Mouse (Mus musculus): Measurements from ENCODE around the gene Map10. TPM values are rescaled to one million over a fixed set of nuclear protein-coding genes. Genes with fewer than 3 reads are reported as not detected.

Map10 gene
- polyA plus RNA-seq (2015; fragmentation: Nextera tagmentation; extraction: Ambion mirVana) = 0.63 and 0.78 TPM in 2 replicates

GRCm38 (mm10) chr8:125669700-125670195 lies at the start of gene Map10:
Gene Map10 (plus strand): TSS chr8:125669818.
- Histone ChIP-seq H3K4me3 (ENCODE audit: low read depth, low read length) (peak within 1 kb of the TSS; percentile 62), H3K36me3 (ENCODE audit: control insufficient read depth, insufficient read depth) (no peaks in the 10 kb centered on the region), H3K9me3 (replicated peaks; ENCODE audit: control insufficient read depth, low read length) (peaks cover 7% of the 10 kb centered on the region), H3K27ac (ENCODE audit: low read length) (no peak within 1 kb of the TSS), H3K4me2 (ENCODE audit: low read depth, low read length) (peak within 1 kb of the TSS; percentile 69), H3K27me3 (ENCODE audit: control insufficient read depth, insufficient read depth, low read depth, low read length) (no peaks in the 10 kb centered on the region; the same call in 1 of the 2 replicates), H3K9ac (ENCODE audit: low read depth, low read length) (peak within 1 kb of the TSS; percentile 50), H3K4me1 (ENCODE audit: control insufficient read depth, low read depth, low read length) (peaks cover 5% of the 10 kb centered on the region; the same call in 1 of the 2 replicates)
- ATAC-seq (ENCODE audit: low read depth) = peak; percentile 77
- WGBS (ENCODE audit: insufficient replicate concordance) = 1% methylated on average over 60 of the region's 62 CpGs

- H3K27ac ChIP-seq (ENCODE audit: low read length) = no peak overlapping the region
These were observed 49.3 kb upstream of the Map10 start for GRCm38 (mm10) chr8:125620301-125620700.

GRCm38 (mm10) chr8:125624287-125624686 lies 45.3 kb upstream of the Map10 start:
- H3K9ac ChIP-seq (ENCODE audit: low read depth, low read length) = no peak overlapping the region
- no peaks in the 10 kb centered on the region for H3K27me3 ChIP-seq (ENCODE audit: control insufficient read depth, insufficient read depth, low read depth, low read length)
- no peak overlapping the region for H3K27ac ChIP-seq (ENCODE audit: low read length)
- ATAC-seq (ENCODE audit: low read depth) = no peak
- no peak overlapping the region for H3K4me3 ChIP-seq (ENCODE audit: low read depth, low read length)
- no peaks in the 10 kb centered on the region for H3K36me3 ChIP-seq (ENCODE audit: control insufficient read depth, insufficient read depth)
- no peaks in the 10 kb centered on the region for H3K9me3 ChIP-seq (replicated peaks; ENCODE audit: control insufficient read depth, low read length)
- no peak overlapping the region for H3K4me2 ChIP-seq (ENCODE audit: low read depth, low read length)
- peaks cover 3% of the 10 kb centered on the region; the same call in 1 of the 2 replicates for H3K4me1 ChIP-seq (ENCODE audit: control insufficient read depth, low read depth, low read length)
- WGBS (ENCODE audit: insufficient replicate concordance) = 54% methylated on average over 8 of the region's 8 CpGs

More at GRCm38 (mm10) chr8:125620301-125620700, 49.3 kb upstream of the Map10 start:
- Histone ChIP-seq H3K4me3 (ENCODE audit: low read depth, low read length) (no peak overlapping the region), H3K36me3 (ENCODE audit: control insufficient read depth, insufficient read depth) (no peaks in the 10 kb centered on the region), H3K4me2 (ENCODE audit: low read depth, low read length) (no peak overlapping the region), H3K27me3 (ENCODE audit: control insufficient read depth, insufficient read depth, low read depth, low read length) (no peaks in the 10 kb centered on the region), H3K9ac (ENCODE audit: low read depth, low read length) (no peak overlapping the region), H3K4me1 (ENCODE audit: control insufficient read depth, low read depth, low read length) (peaks cover 4% of the 10 kb centered on the region; the same call in 1 of the 2 replicates), H3K9me3 (replicated peaks; ENCODE audit: control insufficient read depth, low read length) (no peaks in the 10 kb centered on the region)
- ATAC-seq (ENCODE audit: low read depth) = no peak
- whole genome bisulfite sequencing (ENCODE audit: insufficient replicate concordance) = 43% methylated on average over 4 of the region's 4 CpGs

- no peak overlapping the region for H3K27ac ChIP-seq (ENCODE audit: low read length)
- no peak overlapping the region for H3K9ac ChIP-seq (ENCODE audit: low read depth, low read length)
- no peak overlapping the region for H3K4me2 ChIP-seq (ENCODE audit: low read depth, low read length)
- no peaks in the 10 kb centered on the region for H3K4me1 ChIP-seq (ENCODE audit: control insufficient read depth, low read depth, low read length)
- no peak for ATAC-seq (ENCODE audit: low read depth)
- 78% methylated on average over 8 of the region's 8 CpGs for WGBS (ENCODE audit: insufficient replicate concordance)
- H3K27me3 ChIP-seq (ENCODE audit: control insufficient read depth, insufficient read depth, low read depth, low read length) = no peaks in the 10 kb centered on the region
- no peak overlapping the region for H3K4me3 ChIP-seq (ENCODE audit: low read depth, low read length)
- no peaks in the 10 kb centered on the region for H3K9me3 ChIP-seq (replicated peaks; ENCODE audit: control insufficient read depth, low read length)
- H3K36me3 ChIP-seq (ENCODE audit: control insufficient read depth, insufficient read depth) = no peaks in the 10 kb centered on the region
These were observed 43.2 kb upstream of the Map10 start for GRCm38 (mm10) chr8:125626381-125626780.

GRCm38 (mm10) chr8:125628834-125629233 lies 40.8 kb upstream of the Map10 start:
- Histone ChIP-seq H3K27ac (ENCODE audit: low read length) (no peak overlapping the region), H3K4me2 (ENCODE audit: low read depth, low read length) (no peak overlapping the region), H3K4me1 (ENCODE audit: control insufficient read depth, low read depth, low read length) (no peaks in the 10 kb centered on the region), H3K9me3 (replicated peaks; ENCODE audit: control insufficient read depth, low read length) (no peaks in the 10 kb centered on the region), H3K27me3 (ENCODE audit: control insufficient read depth, insufficient read depth, low read depth, low read length) (no peaks in the 10 kb centered on the region), H3K9ac (ENCODE audit: low read depth, low read length) (no peak overlapping the region), H3K4me3 (ENCODE audit: low read depth, low read length) (no peak overlapping the region), H3K36me3 (ENCODE audit: control insufficient read depth, insufficient read depth) (no peaks in the 10 kb centered on the region)
- ATAC-seq (ENCODE audit: low read depth) = no peak
- 72% methylated on average over 1 of the region's 1 CpGs for WGBS (ENCODE audit: insufficient replicate concordance)

GRCm38 (mm10) chr8:125638411-125639058 lies 31.1 kb upstream of the Map10 start:
- no peak for ATAC-seq (ENCODE audit: low read depth)
- H3K9ac ChIP-seq (ENCODE audit: low read depth, low read length) = no peak overlapping the region
- no peak overlapping the region for H3K4me2 ChIP-seq (ENCODE audit: low read depth, low read length)
- no peaks in the 10 kb centered on the region for H3K4me1 ChIP-seq (ENCODE audit: control insufficient read depth, low read depth, low read length)
- no peaks in the 10 kb centered on the region for H3K27me3 ChIP-seq (ENCODE audit: control insufficient read depth, insufficient read depth, low read depth, low read length)
- no peak overlapping the region for H3K4me3 ChIP-seq (ENCODE audit: low read depth, low read length)
- H3K36me3 ChIP-seq (ENCODE audit: control insufficient read depth, insufficient read depth) = no peaks in the 10 kb centered on the region
- H3K9me3 ChIP-seq (replicated peaks; ENCODE audit: control insufficient read depth, low read length) = no peaks in the 10 kb centered on the region
- H3K27ac ChIP-seq (ENCODE audit: low read length) = no peak overlapping the region
- WGBS (ENCODE audit: insufficient replicate concordance) = 59% methylated on average over 6 of the region's 6 CpGs

GRCm38 (mm10) chr8:125639631-125640030 lies 30.0 kb upstream of the Map10 start:
- H3K9me3 ChIP-seq (replicated peaks; ENCODE audit: control insufficient read depth, low read length) = no peaks in the 10 kb centered on the region
- H3K9ac ChIP-seq (ENCODE audit: low read depth, low read length) = no peak overlapping the region
- no peak for ATAC-seq (ENCODE audit: low read depth)
- no peak overlapping the region for H3K4me2 ChIP-seq (ENCODE audit: low read depth, low read length)
- no peak overlapping the region for H3K27ac ChIP-seq (ENCODE audit: low read length)
- no peaks in the 10 kb centered on the region for H3K27me3 ChIP-seq (ENCODE audit: control insufficient read depth, insufficient read depth, low read depth, low read length)
- no peaks in the 10 kb centered on the region for H3K36me3 ChIP-seq (ENCODE audit: control insufficient read depth, insufficient read depth)
- no peak overlapping the region for H3K4me3 ChIP-seq (ENCODE audit: low read depth, low read length)
- H3K4me1 ChIP-seq (ENCODE audit: control insufficient read depth, low read depth, low read length) = no peaks in the 10 kb centered on the region
- 60% methylated on average over 2 of the region's 2 CpGs for WGBS (ENCODE audit: insufficient replicate concordance)

- no peak overlapping the region for H3K4me3 ChIP-seq (ENCODE audit: low read depth, low read length)
- no peak overlapping the region for H3K9ac ChIP-seq (ENCODE audit: low read depth, low read length)
- H3K27me3 ChIP-seq (ENCODE audit: control insufficient read depth, insufficient read depth, low read depth, low read length) = no peaks in the 10 kb centered on the region
- no peaks in the 10 kb centered on the region for H3K9me3 ChIP-seq (replicated peaks; ENCODE audit: control insufficient read depth, low read length)
- H3K27ac ChIP-seq (ENCODE audit: low read length) = no peak overlapping the region
- no peak for ATAC-seq (ENCODE audit: low read depth)
- no peak overlapping the region for H3K4me2 ChIP-seq (ENCODE audit: low read depth, low read length)
- WGBS (ENCODE audit: insufficient replicate concordance) = 44% methylated on average over 5 of the region's 5 CpGs
- H3K36me3 ChIP-seq (ENCODE audit: control insufficient read depth, insufficient read depth) = no peaks in the 10 kb centered on the region
- H3K4me1 ChIP-seq (ENCODE audit: control insufficient read depth, low read depth, low read length) = no peaks in the 10 kb centered on the region
These were observed 28.9 kb upstream of the Map10 start for GRCm38 (mm10) chr8:125640766-125641165.

- Histone ChIP-seq H3K36me3 (ENCODE audit: control insufficient read depth, insufficient read depth) (no peaks in the 10 kb centered on the region), H3K9me3 (replicated peaks; ENCODE audit: control insufficient read depth, low read length) (no peaks in the 10 kb centered on the region), H3K27me3 (ENCODE audit: control insufficient read depth, insufficient read depth, low read depth, low read length) (no peaks in the 10 kb centered on the region), H3K4me1 (ENCODE audit: control insufficient read depth, low read depth, low read length) (no peaks in the 10 kb centered on the region), H3K27ac (ENCODE audit: low read length) (no peak overlapping the region), H3K4me3 (ENCODE audit: low read depth, low read length) (no peak overlapping the region), H3K9ac (ENCODE audit: low read depth, low read length) (no peak overlapping the region), H3K4me2 (ENCODE audit: low read depth, low read length) (no peak overlapping the region)
- no peak for ATAC-seq (ENCODE audit: low read depth)
- 22% methylated on average over 6 of the region's 6 CpGs for WGBS (ENCODE audit: insufficient replicate concordance)
These were observed 27.8 kb upstream of the Map10 start for GRCm38 (mm10) chr8:125641808-125642207.

Data from liver, embryonic 16.5 days (tissue).